Mouse (Mus musculus) C2C12 (cell line): ENCODE results near the gene Fbxw9.

Experiments
- CTCF ChIP-seq: IDR thresholded peaks from one replicate; pipeline ENCODE4 v1.5.1; 2011; ENCODE audit not compliant: control insufficient read depth, insufficient read depth, insufficient read length
- FOSL1 ChIP-seq: IDR thresholded peaks from one replicate; pipeline ENCODE4 v1.8.0; 2011; ENCODE audit warnings: mild to moderate bottlenecking, low read length; ENCODE audit not compliant: poor library complexity, insufficient read depth, severe bottlenecking

- TF ChIP-seq CTCF: no peak
- TF ChIP-seq FOSL1: no peak
Measured at GRCm38 (mm10) chr8:85086238-85086637, 26.4 kb downstream of the Fbxw9 start.
